Mouse (Mus musculus) liver, postnatal 0 days (tissue): ENCODE measurements around the gene Rere.

Experiments
- CTCF ChIP-seq: sonication (generic); IDR thresholded peaks from 2 replicates; pipeline ENCODE4 v1.5.1; 2016; ENCODE audit warnings: antibody characterized with exemption, low read depth
- EP300 ChIP-seq: IDR thresholded peaks from 2 replicates; pipeline ENCODE4 v1.6.1; 2016; ENCODE audit warnings: antibody characterized with exemption, low read depth, mild to moderate bottlenecking

- TF ChIP-seq CTCF (peak; percentile 96), EP300 (no peak)
These were observed 23.9 kb upstream of the Rere start for GRCm38 (mm10) chr4:150257252-150258204.
